Mouse (Mus musculus) T-helper 17 cell (primary cell): ENCODE measurements around the gene Wwc2.

Experiments
- in situ Hi-C, 2 experiments: fragments of 300-600 bp; cut with MboI, MseI; formaldehyde crosslinking; loops; 1 replicate in 1 of 2; 2 replicates in 1 of 2; pipeline ENCODE4 v1.15.1; 2025; ENCODE audit warnings: high pct_unique_total_duplicates in 2 of 2

Gene Wwc2

GRCm38 (mm10) chr8:47809970-47810665 is 180.6 kb downstream of the Wwc2 start:
- in situ Hi-C loops, result no loop called here

GRCm38 (mm10) chr8:47804262-47804661 is 186.5 kb downstream of the Wwc2 start:
- in situ Hi-C loops, result no loop called here

GRCm38 (mm10) chr8:47802349-47802748 is 188.4 kb downstream of the Wwc2 start:
- in situ Hi-C loops, result no loop called here

GRCm38 (mm10) chr8:47799438-47799837 is 191.3 kb downstream of the Wwc2 start:
- in situ Hi-C loops, result no loop called here

- in situ Hi-C loops, result no loop called here
Measured at GRCm38 (mm10) chr8:47791986-47792385, 198.7 kb downstream of the Wwc2 start.

DNA sequence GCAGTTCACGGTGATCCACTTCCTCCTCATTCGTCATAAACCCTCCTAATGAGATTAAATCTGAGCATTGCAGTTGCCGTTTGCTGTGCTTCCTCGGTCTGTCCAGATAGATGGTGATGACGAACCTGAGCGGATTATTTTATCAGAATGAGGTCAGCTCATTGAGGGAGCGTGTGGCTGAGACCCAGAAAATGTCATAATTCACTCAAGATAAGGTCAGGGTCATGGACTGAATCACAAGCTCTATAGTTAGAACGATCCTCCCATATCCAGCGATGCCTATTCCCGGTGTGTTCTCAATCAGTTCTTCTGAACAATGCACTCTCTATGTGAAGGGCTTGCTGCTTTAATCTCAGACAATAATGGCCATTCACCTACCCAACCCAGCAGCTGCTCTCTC is 203.0 kb downstream of the Wwc2 start:
- in situ Hi-C loops, result no loop called here

- in situ Hi-C loops, result no loop called here
Measured at GRCm38 (mm10) chr8:47786323-47786722, 204.4 kb downstream of the Wwc2 start.

GRCm38 (mm10) chr8:47784436-47784835 is 206.3 kb downstream of the Wwc2 start:
- in situ Hi-C loops, result no loop called here

DNA sequence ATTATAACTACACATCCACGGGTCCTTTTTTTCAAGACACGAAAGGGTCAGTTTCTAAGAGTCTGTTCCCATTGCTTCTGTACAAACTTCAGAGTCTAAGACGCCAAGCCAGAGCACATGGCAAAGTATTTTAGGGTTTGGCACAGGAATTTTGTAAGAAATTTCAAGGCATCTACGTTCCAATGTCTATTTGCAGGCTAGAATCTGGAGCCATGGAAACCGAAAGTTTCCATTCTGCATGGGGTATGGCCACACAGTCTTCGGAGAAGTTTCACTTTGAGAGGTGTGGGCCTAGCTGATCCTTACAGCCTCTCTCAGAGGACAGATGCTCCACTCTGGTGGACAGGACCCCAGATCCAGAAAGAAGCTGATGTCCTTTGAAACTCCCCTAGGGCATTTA is 206.8 kb downstream of the Wwc2 start:
- in situ Hi-C loops, result no loop called here

- in situ Hi-C loops, result no loop called here
Measured at GRCm38 (mm10) chr8:47783544-47783943, 207.2 kb downstream of the Wwc2 start.

- in situ Hi-C loops, result no loop called here
Measured at GRCm38 (mm10) chr8:47781881-47782280, 208.8 kb downstream of the Wwc2 start.

DNA sequence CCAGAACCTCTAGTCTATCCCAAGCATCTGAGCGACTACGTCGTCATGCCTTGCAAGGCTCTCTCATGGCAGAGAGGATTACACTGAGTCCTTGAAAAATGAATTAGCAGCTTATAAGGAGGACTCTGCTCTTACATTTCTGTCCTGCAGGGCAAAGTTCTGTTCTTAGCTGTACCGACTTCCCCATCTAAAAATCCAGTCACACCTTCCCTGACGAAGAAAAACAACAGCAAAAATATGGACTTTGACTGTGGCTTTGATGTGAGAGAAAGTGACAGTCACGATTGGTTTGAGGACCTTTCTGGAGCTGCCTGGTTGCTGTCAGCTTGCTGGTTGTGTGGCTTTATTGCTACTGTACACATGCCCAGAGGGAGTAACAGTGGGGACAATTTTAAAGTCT is 211.1 kb downstream of the Wwc2 start:
- in situ Hi-C loops, result no loop called here

DNA sequence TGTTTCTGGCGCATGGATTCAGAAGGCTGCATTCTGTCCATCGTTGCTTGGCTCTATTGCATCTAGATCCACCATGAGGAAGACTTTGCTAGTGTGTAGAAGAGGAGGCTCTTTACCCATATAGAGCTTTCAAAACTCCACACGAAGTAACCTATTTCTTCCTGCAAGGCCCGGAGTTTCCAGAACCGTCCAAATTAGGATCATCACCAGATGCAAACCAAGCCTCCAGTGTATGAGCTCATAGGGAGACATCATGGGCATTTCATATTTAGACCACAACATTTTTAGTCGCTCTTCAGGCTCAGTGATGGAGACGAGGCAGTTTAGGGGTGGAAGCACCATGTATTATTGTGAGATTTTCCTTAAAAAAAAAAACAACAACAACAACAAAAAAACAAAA is 213.3 kb downstream of the Wwc2 start:
- in situ Hi-C loops, result no loop called here
